Mouse (Mus musculus): ENCODE measurements at regions not wholly inside any gene's neighbourhood (a gene's known extent, or its start where the extent isn't known, plus 50 kb on each side); places are given as distances from the start of the nearest gene placed in this dataset.

GRCm38 (mm10) chr1:61206861-61207380 lies 229.2 kb downstream of the Icos start:
- 91% methylated on average over 6 of the region's 6 CpGs for WGBS
- Histone ChIP-seq H3K4me3 (ENCODE audit: low read length) (no peak overlapping the region), H3K4me1 (ENCODE audit: control insufficient read depth, insufficient read depth, low read depth, low read length) (peaks cover 6% of the 10 kb centered on the region), H3K36me3 (ENCODE audit: control insufficient read depth, insufficient read depth, low read length) (no peaks in the 10 kb centered on the region), H3K27ac (ENCODE audit: low read depth, low read length) (no peak overlapping the region), H3K9me3 (ENCODE audit: control insufficient read depth, low read length) (no peaks in the 10 kb centered on the region), H3K9ac (ENCODE audit: low read depth, low read length) (no peak overlapping the region), H3K27me3 (replicated peaks; ENCODE audit: control insufficient read depth, insufficient read depth, low read length) (no peaks in the 10 kb centered on the region), H3K4me2 (ENCODE audit: low read length) (no peak overlapping the region)
- ATAC-seq: no peak

DNA sequence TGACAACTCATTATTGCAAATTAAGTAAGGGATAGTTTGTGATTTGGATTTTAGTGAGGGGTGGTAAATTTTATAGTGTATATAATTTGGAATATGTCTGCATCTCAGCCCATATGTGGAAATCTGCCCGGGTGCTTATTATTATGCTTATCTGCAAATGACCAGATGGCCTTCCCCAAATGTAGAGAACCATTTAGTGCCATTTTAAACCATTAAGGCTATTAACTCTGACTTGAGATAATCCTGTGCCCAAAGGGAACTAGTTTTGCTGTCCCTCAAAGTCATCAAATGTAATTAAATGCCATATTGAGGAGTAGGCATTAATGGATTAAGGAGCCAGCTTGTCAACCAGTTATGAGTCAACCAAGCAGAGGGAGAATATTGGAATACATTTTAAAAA lies 230.7 kb downstream of the Icos start:
- no peak for ATAC-seq
- H3K4me1 ChIP-seq (ENCODE audit: control insufficient read depth, insufficient read depth, low read depth, low read length): peaks cover 4% of the 10 kb centered on the region
- H3K27ac ChIP-seq (ENCODE audit: low read depth, low read length): no peak overlapping the region
- H3K4me2 ChIP-seq (ENCODE audit: low read length): no peak overlapping the region
- no peaks in the 10 kb centered on the region for H3K36me3 ChIP-seq (ENCODE audit: control insufficient read depth, insufficient read depth, low read length)
- WGBS: 52% methylated on average over 1 of the region's 1 CpGs
- H3K9ac ChIP-seq (ENCODE audit: low read depth, low read length): no peak overlapping the region
- H3K4me3 ChIP-seq (ENCODE audit: low read length): no peak overlapping the region
- no peaks in the 10 kb centered on the region for H3K27me3 ChIP-seq (replicated peaks; ENCODE audit: control insufficient read depth, insufficient read depth, low read length)
- H3K9me3 ChIP-seq (ENCODE audit: control insufficient read depth, low read length): no peaks in the 10 kb centered on the region

DNA sequence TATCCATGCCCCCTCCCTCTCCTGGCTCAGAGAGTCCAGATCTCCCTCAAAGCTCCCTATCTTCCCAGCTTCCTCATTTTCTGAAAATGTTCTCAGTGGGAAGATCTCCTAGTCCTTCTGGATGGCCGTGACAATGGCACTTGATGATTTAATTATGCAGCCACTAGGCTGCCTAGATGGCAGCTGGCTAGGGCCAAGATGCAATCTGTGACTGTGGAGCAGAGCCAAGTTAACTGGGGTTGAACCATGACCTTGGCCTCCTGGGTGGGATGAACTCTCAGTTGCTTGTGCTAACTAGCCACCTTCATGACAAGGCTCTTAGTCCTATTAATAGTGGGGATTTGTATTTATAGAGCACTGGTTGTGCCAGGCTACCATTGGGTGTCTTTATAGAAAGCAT lies 243.4 kb downstream of the Icos start:
- WGBS: 25% methylated on average over 1 of the region's 1 CpGs
- H3K27me3 ChIP-seq (replicated peaks; ENCODE audit: control insufficient read depth, insufficient read depth, low read length): no peaks in the 10 kb centered on the region
- no peak for ATAC-seq
- no peak overlapping the region for H3K9ac ChIP-seq (ENCODE audit: low read depth, low read length)
- no peaks in the 10 kb centered on the region for H3K36me3 ChIP-seq (ENCODE audit: control insufficient read depth, insufficient read depth, low read length)
- H3K4me1 ChIP-seq (ENCODE audit: control insufficient read depth, insufficient read depth, low read depth, low read length): no peaks in the 10 kb centered on the region
- no peak overlapping the region for H3K4me3 ChIP-seq (ENCODE audit: low read length)
- H3K27ac ChIP-seq (ENCODE audit: low read depth, low read length): no peak overlapping the region
- no peak overlapping the region for H3K4me2 ChIP-seq (ENCODE audit: low read length)
- H3K9me3 ChIP-seq (ENCODE audit: control insufficient read depth, low read length): no peaks in the 10 kb centered on the region

- Histone ChIP-seq H3K9ac (ENCODE audit: low read depth, low read length) (no peak overlapping the region), H3K27me3 (replicated peaks; ENCODE audit: control insufficient read depth, insufficient read depth, low read length) (no peaks in the 10 kb centered on the region), H3K4me1 (ENCODE audit: control insufficient read depth, insufficient read depth, low read depth, low read length) (peaks cover under 1% of the 10 kb centered on the region), H3K4me3 (ENCODE audit: low read length) (no peak overlapping the region), H3K4me2 (ENCODE audit: low read length) (no peak overlapping the region), H3K36me3 (ENCODE audit: control insufficient read depth, insufficient read depth, low read length) (no peaks in the 10 kb centered on the region), H3K9me3 (ENCODE audit: control insufficient read depth, low read length) (no peaks in the 10 kb centered on the region), H3K27ac (ENCODE audit: low read depth, low read length) (no peak overlapping the region)
- no peak for ATAC-seq
- WGBS: 78% methylated on average over 4 of the region's 4 CpGs
These were observed 251.2 kb downstream of the Icos start for GRCm38 (mm10) chr1:61228942-61229341.

DNA sequence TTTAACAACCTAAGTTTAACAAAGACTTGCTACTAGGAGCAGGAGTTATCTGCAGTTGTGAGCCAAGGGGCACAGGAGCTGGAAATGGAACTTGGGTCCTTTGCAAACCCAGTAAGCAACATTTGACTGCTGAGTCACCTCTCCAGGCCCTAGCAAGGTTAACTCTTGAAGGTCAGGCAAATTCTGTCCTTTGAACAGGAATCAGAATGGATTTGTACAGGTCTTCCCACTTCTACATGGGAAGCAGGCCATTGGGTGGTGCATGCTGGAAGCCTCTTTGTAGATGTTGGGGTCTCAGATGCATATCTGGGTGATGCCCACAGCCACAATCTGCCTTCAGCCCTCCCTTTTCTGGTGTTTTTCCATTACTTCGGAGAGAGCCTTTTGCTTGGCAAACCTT lies 255.3 kb downstream of the Icos start:
- WGBS: 71% methylated on average over 1 of the region's 1 CpGs
- no peak overlapping the region for H3K27ac ChIP-seq (ENCODE audit: low read depth, low read length)
- no peaks in the 10 kb centered on the region for H3K27me3 ChIP-seq (replicated peaks; ENCODE audit: control insufficient read depth, insufficient read depth, low read length)
- no peak for ATAC-seq
- H3K4me2 ChIP-seq (ENCODE audit: low read length): no peak overlapping the region
- peaks cover 8% of the 10 kb centered on the region for H3K4me1 ChIP-seq (ENCODE audit: control insufficient read depth, insufficient read depth, low read depth, low read length)
- no peaks in the 10 kb centered on the region for H3K36me3 ChIP-seq (ENCODE audit: control insufficient read depth, insufficient read depth, low read length)
- H3K9ac ChIP-seq (ENCODE audit: low read depth, low read length): no peak overlapping the region
- no peak overlapping the region for H3K4me3 ChIP-seq (ENCODE audit: low read length)
- no peaks in the 10 kb centered on the region for H3K9me3 ChIP-seq (ENCODE audit: control insufficient read depth, low read length)

DNA sequence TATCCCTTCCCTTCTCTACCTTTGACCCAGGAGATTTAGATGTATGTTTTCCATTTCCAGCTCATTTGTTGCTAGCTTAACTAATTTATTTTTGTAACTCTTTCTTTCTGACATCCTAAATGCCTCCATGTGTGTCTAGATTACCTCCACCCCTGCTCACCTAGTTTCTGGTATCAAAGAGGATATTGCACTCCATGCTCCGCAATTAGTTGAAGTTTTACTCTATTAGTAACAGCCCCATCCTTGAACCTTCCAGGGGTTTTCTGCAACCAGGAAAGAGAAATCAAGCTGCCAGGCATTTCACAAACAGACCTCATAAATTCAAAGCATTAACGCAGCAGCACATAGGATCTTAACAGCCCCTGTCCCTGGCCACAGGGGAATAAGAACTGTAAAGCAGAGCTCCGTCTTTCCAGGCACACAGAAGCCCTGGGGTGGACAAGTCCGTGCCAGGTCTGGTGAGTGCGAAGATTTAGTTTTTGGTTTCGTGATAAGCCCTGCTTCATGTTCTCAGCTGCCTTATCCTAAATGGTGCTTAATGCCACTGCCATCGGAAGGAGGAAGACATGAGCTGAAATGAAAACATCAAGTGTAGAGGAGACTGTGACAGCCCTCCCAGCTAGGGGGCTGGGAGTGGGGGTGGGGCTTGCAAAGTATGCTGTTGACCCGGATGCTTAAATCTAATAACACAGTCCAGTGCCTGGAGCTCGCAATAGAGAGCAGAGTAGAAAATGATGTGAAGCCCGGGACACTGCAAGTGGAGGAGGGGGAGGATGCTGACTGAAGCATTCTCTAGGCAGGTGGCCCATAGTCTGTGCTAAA lies 256.0 kb downstream of the Icos start:
- H3K9ac ChIP-seq (ENCODE audit: low read depth, low read length): peak overlapping the region; percentile 20
- H3K9me3 ChIP-seq (ENCODE audit: control insufficient read depth, low read length): no peaks in the 10 kb centered on the region
- H3K4me3 ChIP-seq (ENCODE audit: low read length): 0 out of 2 replicates have a peak overlapping the region, but pooled peaks have one; percentile 1
- H3K4me2 ChIP-seq (ENCODE audit: low read length): peak overlapping the region; percentile 35
- H3K4me1 ChIP-seq (ENCODE audit: control insufficient read depth, insufficient read depth, low read depth, low read length): peaks cover 8% of the 10 kb centered on the region
- no peaks in the 10 kb centered on the region for H3K36me3 ChIP-seq (ENCODE audit: control insufficient read depth, insufficient read depth, low read length)
- H3K27me3 ChIP-seq (replicated peaks; ENCODE audit: control insufficient read depth, insufficient read depth, low read length): no peaks in the 10 kb centered on the region
- H3K27ac ChIP-seq (ENCODE audit: low read depth, low read length): no peak overlapping the region
- peak; percentile 63; the same call in 1 of the 2 replicates for ATAC-seq
- 21% methylated on average over 10 of the region's 10 CpGs for WGBS

DNA sequence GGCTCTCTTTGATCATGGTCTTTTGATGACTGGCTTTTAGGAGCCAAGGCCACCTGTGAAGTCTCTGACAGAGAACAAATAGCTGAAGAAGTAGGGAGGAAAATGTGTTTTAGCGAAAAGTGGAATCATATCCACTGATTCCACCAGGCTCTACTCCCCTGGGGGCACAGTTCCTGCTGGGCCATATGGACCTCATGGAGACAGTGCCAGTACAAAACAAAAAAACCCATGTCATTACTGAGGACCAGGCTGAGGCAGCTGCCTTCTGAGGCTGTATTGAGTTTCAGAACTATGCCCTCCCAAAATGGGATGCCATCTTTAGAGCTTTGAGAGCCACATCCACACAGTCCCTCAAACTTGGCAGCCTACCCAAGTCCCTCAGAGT lies 256.6 kb downstream of the Icos start:
- Histone ChIP-seq H3K27ac (ENCODE audit: low read depth, low read length) (no peak overlapping the region), H3K36me3 (ENCODE audit: control insufficient read depth, insufficient read depth, low read length) (no peaks in the 10 kb centered on the region), H3K9me3 (ENCODE audit: control insufficient read depth, low read length) (no peaks in the 10 kb centered on the region), H3K9ac (ENCODE audit: low read depth, low read length) (no peak overlapping the region; the same call in 1 of the 2 replicates), H3K4me1 (ENCODE audit: control insufficient read depth, insufficient read depth, low read depth, low read length) (peaks cover 8% of the 10 kb centered on the region), H3K4me2 (ENCODE audit: low read length) (peak overlapping the region; percentile 35; the same call in 1 of the 2 replicates), H3K4me3 (ENCODE audit: low read length) (no peak overlapping the region), H3K27me3 (replicated peaks; ENCODE audit: control insufficient read depth, insufficient read depth, low read length) (no peaks in the 10 kb centered on the region)
- 10% methylated on average over 1 of the region's 1 CpGs for WGBS
- ATAC-seq: 0 out of 2 replicates have a peak, but pooled peaks have one; percentile 17

DNA sequence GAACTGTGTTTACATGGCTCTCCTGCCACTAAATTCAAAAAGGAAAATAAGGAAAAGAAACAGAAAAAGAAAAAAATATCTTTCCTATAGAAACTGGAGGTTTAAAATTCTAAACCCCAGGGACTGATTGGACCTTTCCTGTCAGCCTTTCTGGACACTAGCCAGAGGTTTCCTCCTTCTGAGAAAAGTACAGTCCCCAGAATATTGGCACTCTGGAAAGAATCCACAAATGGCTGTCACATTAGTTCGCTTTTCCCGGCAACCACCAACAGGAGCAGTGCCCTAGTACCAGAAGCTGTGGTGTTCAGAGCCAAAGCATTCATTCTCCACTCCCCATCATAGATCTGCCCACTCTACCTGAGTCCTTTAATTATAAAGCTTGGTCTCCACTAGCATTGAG lies 258.8 kb downstream of the Icos start:
- Histone ChIP-seq H3K27me3 (replicated peaks; ENCODE audit: control insufficient read depth, insufficient read depth, low read length) (no peaks in the 10 kb centered on the region), H3K9me3 (ENCODE audit: control insufficient read depth, low read length) (no peaks in the 10 kb centered on the region), H3K4me1 (ENCODE audit: control insufficient read depth, insufficient read depth, low read depth, low read length) (peaks cover 8% of the 10 kb centered on the region), H3K9ac (ENCODE audit: low read depth, low read length) (no peak overlapping the region), H3K27ac (ENCODE audit: low read depth, low read length) (no peak overlapping the region), H3K4me3 (ENCODE audit: low read length) (no peak overlapping the region), H3K4me2 (ENCODE audit: low read length) (no peak overlapping the region), H3K36me3 (ENCODE audit: control insufficient read depth, insufficient read depth, low read length) (no peaks in the 10 kb centered on the region)
- WGBS: 60% methylated on average over 2 of the region's 2 CpGs
- no peak; the same call in 1 of the 2 replicates for ATAC-seq

DNA sequence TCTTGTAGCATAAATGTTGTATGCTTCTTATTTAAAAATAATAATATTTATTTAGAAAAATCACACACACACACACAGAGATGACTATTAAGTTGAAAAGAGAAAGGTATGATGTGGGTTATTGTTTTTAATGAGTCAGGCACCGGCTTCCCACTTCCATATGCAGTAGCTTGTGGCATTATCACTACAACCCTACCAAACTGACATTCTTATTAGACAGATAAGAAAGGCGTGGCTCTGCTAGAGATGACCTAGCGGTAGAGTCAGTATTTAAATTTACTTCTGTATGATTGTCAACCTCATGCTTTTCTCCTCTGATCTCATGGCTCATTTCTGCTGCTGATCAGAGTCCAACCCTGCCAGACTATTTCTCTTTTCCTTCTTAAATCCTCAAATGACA lies 260.9 kb downstream of the Icos start:
- no peak overlapping the region for H3K4me2 ChIP-seq (ENCODE audit: low read length)
- no peaks in the 10 kb centered on the region for H3K36me3 ChIP-seq (ENCODE audit: control insufficient read depth, insufficient read depth, low read length)
- H3K27ac ChIP-seq (ENCODE audit: low read depth, low read length): no peak overlapping the region
- peaks cover 8% of the 10 kb centered on the region for H3K4me1 ChIP-seq (ENCODE audit: control insufficient read depth, insufficient read depth, low read depth, low read length)
- H3K9me3 ChIP-seq (ENCODE audit: control insufficient read depth, low read length): no peaks in the 10 kb centered on the region
- H3K9ac ChIP-seq (ENCODE audit: low read depth, low read length): no peak overlapping the region
- H3K4me3 ChIP-seq (ENCODE audit: low read length): no peak overlapping the region
- H3K27me3 ChIP-seq (replicated peaks; ENCODE audit: control insufficient read depth, insufficient read depth, low read length): no peaks in the 10 kb centered on the region
- 91% methylated on average over 3 of the region's 3 CpGs for WGBS
- ATAC-seq: no peak
